Mouse (Mus musculus) kidney, postnatal 10 days (tissue): Measurements from ENCODE around the gene Nr1h3.
"Not testable (repeated sequence)": the region's sequence is repeated elsewhere in the genome, so short reads cannot be mapped to it uniquely, and the experiment has no call there.

Experiments
- DNase-seq: peaks from one replicate; pipeline ENCODE4 v3.0.0; 2021; ENCODE audit warnings: mixed read lengths

Gene Nr1h3

GRCm38 (mm10) chr2:91202222-91202971 is at the start of gene Nr1h3, which contains the start of gene Acp2:
Gene Nr1h3 (minus strand): TSS chr2:91202834.
Gene Acp2 (plus strand): TSS chr2:91202885.
- DNase-seq: peak; percentile 94

- no peak for DNase-seq
These were observed 49.4 kb upstream of the Nr1h3 start for GRCm38 (mm10) chr2:91252001-91252400.

GRCm38 (mm10) chr2:91248366-91248765 is 45.7 kb upstream of the Nr1h3 start:
- DNase-seq: no peak

- no peak for DNase-seq
These were observed 42.1 kb upstream of the Nr1h3 start for GRCm38 (mm10) chr2:91244557-91245228.

- no peak for DNase-seq
These were observed 40.8 kb upstream of the Nr1h3 start for GRCm38 (mm10) chr2:91243416-91243815.

GRCm38 (mm10) chr2:91242547-91242946 is 39.9 kb upstream of the Nr1h3 start:
- DNase-seq: no peak

- not testable (repeated sequence) for DNase-seq
These were observed 35.0 kb upstream of the Nr1h3 start for GRCm38 (mm10) chr2:91237511-91238080.

GRCm38 (mm10) chr2:91236601-91237510 is 34.2 kb upstream of the Nr1h3 start, which contains the start of gene Ddb2:
Gene Ddb2 (minus strand): TSS chr2:91236982.
- DNase-seq: peak; percentile 98

GRCm38 (mm10) chr2:91229735-91230134 is 27.1 kb upstream of the Nr1h3 start:
- DNase-seq: no peak

- no peak for DNase-seq
These were observed 21.0 kb upstream of the Nr1h3 start for GRCm38 (mm10) chr2:91223614-91224013.

- DNase-seq: no peak
These were observed 17.9 kb upstream of the Nr1h3 start for GRCm38 (mm10) chr2:91220501-91220900.

- no peak for DNase-seq
These were observed 14.4 kb upstream of the Nr1h3 start for GRCm38 (mm10) chr2:91217032-91217431.

GRCm38 (mm10) chr2:91213311-91213710 is 10.7 kb upstream of the Nr1h3 start:
- DNase-seq: no peak

- no peak for DNase-seq
These were observed 3.7 kb upstream of the Nr1h3 start for GRCm38 (mm10) chr2:91206254-91206775.

GRCm38 (mm10) chr2:91202972-91203656 is 480 bp upstream of the Nr1h3 start:
- no peak for DNase-seq

GRCm38 (mm10) chr2:91198888-91199287 is 3.7 kb downstream of the Nr1h3 start:
- no peak for DNase-seq

- peak; percentile 63 for DNase-seq
These were observed 6.0 kb downstream of the Nr1h3 start for GRCm38 (mm10) chr2:91196577-91197001.

- DNase-seq: peak; percentile 88
These were observed 7.9 kb downstream of the Nr1h3 start for GRCm38 (mm10) chr2:91194624-91195332.

- no peak for DNase-seq
These were observed 12.1 kb downstream of the Nr1h3 start for GRCm38 (mm10) chr2:91190501-91190900.

GRCm38 (mm10) chr2:91187431-91187830 is 15.2 kb downstream of the Nr1h3 start:
- no peak for DNase-seq

GRCm38 (mm10) chr2:91186208-91186607 is 16.4 kb downstream of the Nr1h3 start:
- DNase-seq: no peak
